Mouse (Mus musculus) brain, embryonic 14.5 days (tissue): ENCODE results near the gene Mal.

Experiments used
- CTCF ChIP-seq: fragments of 200-500 bp; IDR thresholded peaks from 2 replicates; pipeline ENCODE4 v1.5.1; 2012; ENCODE audit warnings: inconsistent platforms, mild to moderate bottlenecking, moderate library complexity, borderline replicate concordance; ENCODE audit not compliant: insufficient read depth, insufficient read length; ENCODE audit errors: extremely low read depth
- POLR2A ChIP-seq: fragments of 200-500 bp; IDR thresholded peaks from 2 replicates; pipeline ENCODE4 v1.6.1; 2012; ENCODE audit warnings: mild to moderate bottlenecking, inconsistent platforms, borderline replicate concordance; ENCODE audit not compliant: poor library complexity, insufficient read depth, insufficient read length, severe bottlenecking; ENCODE audit errors: extremely low read depth

DNA sequence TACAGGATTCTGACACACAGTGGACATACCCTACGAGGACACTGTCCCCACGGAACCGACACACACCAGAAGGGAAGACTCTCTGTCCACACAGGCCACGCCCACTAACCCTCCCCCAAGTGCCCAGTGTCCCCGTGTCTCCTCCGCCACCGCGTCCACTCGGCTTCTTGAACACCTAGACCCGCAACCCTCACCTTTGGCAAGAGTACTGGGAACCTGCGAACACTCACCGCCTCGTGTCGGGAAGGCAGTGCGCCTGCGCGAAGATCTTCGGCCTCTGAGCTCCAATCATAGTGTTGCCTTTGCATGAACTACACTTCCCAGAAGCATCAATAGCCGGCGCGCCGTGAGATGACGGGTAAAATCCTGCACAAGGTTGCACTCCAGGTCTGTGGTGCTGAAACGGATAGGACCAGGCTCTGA lies 72.0 kb downstream of the Mal start:
- TF ChIP-seq CTCF (no peak), POLR2A (peak; percentile 48; the same call in 1 of the 2 replicates)
